Mouse (Mus musculus): Measurements from ENCODE around the gene Btbd3.

Btbd3 gene

DNA sequence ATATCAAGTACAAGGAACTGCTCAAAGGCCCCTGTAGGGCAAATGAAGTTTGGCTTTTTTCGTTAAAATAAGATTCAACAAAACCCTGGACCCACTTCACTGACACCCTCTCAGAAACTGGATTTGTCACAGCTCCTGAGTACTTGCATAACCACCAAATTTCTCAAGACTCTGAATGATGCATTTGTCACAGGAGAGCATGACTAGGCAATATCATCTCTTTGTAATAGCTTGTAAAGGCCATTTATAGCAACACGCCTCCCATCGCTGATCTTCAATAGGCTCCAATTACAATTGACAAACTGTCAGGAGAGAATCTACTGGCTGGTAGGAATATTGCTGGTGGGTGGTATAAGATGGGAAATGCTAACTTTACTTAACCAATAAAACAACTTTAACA lies 283.3 kb downstream of the Btbd3 start:
- no peak for DNase-seq (ENCODE audit: low spot score)

DNA sequence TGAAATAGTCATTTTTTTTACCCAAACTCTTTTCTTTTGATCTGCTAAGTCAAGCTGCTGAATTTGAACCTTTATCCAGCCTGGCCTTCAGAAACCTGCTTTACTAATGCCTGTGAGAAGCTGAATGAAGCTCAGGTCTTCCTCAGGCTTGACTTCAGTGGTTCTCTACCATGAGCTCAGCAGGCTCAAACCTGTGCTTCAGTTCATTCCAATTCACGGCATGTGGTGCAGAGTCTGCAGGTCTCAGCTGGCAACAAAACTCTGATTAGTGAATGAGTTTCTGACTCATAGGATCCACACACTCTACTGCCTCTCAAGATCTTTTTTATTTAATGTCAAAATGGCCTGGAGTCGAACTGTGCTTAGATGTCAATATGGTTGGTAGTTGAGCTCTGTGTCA lies 292.6 kb downstream of the Btbd3 start:
- DNase-seq (ENCODE audit: low spot score) = no peak

DNA sequence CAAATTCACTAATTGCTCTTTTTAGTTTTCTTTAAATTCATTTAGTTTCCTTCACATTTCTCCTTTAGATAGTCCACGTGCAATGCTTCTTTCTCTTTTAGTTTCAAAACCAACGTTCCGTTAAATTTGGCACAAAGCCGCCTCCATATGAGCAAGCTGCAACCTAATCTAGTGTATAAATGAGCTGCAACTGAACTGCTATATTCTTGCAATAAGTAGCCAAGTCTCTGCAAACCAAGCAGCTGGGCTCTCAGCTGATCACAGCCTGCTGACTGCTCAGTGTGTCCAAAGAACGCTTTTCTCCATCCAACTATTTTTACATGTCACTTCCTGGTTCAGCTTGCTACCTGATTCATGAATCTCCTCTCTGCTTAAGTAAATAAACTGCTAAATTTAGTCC lies 295.2 kb downstream of the Btbd3 start:
- DNase-seq (ENCODE audit: low spot score) = no peak

GRCm38 (mm10) chr2:138555106-138555862 lies 298.9 kb downstream of the Btbd3 start:
- no peak for DNase-seq (ENCODE audit: low spot score)

DNA sequence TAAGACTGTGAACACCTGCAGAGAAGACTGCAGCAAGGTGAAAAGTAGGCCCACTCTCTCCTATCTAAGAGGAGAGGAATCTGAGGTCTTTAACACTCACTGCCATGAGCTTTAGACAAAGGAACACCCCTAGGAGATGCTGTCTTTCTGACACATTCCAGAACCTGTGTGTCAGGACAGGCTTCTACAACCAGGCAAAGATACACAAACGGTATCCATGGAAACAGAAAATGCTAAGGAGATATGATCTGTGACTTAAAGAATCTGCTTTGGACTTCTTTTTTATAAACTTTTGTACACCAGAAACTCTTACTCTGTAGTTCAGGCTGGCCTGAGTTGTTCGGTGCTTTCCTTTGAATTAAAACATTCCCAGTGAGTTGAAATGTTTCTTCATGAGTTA lies 329.6 kb downstream of the Btbd3 start:
- no peak for DNase-seq (ENCODE audit: low spot score)

DNA sequence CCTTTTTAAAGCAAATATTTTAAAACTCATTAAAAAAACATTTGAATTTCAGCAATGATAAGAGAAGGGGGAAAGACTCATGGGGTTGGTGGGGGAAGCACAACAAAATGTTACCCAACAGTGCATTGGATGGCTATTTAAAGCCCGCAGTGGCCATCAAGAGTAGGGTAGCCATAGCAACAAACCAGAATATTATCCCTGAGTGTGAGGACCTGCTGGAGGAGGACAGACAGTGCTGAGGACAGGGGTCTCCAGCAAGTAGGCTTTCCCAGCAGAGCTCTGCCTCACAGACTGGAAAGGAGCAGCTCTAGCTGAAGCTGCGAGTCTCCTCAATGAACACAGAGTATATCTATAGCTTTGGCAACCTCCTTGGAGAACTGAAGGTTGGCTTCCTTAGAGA lies 331.0 kb downstream of the Btbd3 start:
- DNase-seq (ENCODE audit: low spot score) = no peak

DNA sequence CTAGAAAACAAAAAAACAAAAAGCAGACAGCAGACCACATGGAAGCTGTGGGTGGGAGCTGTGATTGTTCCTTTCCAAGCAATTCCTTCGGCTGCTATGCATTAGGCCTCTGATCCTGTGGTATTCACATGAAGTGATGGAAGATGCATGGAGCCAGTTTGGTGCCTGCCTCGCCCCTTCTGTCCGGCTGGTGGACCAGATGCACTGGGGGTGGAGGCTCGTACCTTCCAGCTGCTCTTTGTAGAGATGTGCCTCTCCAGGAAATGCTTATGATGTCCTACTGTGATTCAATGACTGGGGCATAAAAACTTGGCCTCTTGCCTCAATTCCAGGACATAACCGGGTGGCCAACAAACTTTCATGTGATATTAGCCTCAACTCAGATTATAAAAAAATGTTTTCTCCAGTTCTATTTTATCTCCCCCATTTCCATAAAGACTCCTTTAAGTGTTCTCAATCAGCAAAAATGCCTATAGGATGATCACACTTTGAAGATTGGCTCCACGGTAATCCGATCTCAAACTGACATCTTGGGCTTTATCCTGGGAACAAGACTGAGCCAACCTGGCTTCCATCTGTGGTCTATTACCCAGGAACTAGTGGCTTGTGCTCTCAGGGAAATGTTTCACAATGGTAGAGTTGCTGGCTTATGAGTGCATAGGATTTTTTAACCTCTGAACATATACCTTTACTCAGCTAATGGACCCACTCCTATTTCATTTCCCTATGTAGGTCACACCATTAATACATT lies 331.6 kb downstream of the Btbd3 start:
- DNase-seq (ENCODE audit: low spot score) = no peak

GRCm38 (mm10) chr2:138589105-138589504 lies 332.7 kb downstream of the Btbd3 start:
- DNase-seq (ENCODE audit: low spot score) = no peak

DNA sequence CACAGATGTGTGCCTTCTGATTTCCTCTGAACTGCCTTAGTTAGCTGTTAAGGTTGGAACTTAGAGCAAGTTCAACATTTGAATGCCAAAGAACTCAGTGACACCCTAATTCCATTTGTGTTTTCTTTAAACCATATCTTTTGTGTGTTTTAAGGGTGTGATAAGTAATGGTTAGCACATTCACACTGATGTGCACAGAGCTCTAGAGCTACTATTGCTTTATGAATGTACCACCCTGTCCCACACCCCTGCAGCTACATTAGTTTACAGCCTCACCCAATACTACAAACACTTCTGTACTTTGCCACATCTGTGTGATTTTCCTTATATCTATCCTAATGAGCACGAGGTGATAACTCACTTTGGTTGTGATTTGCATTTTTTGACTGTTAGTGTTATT lies 333.9 kb downstream of the Btbd3 start:
- DNase-seq (ENCODE audit: low spot score) = no peak

- DNase-seq (ENCODE audit: low spot score) = no peak
Measured at GRCm38 (mm10) chr2:138612361-138612760, 356.0 kb downstream of the Btbd3 start.

DNA sequence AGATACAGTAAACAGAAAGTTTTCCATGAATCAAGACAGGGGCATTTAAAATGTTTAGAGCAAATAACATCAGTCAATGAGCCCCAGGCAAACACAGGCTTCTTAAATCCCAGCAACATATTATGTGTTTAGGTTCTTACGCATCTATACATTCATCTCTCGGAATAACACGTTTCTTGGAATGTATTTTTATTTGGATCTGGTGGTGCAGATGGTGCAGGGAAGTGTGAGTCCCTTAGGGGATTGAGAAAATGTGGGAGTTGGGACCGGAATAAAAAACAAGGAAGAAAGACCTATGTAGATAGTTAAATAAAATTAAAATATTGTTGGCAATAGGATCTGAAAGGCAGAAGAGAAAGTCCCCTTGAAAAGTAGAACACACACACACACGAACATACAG lies 361.1 kb downstream of the Btbd3 start:
- DNase-seq (ENCODE audit: low spot score) = no peak

Measured in urinary bladder, postnatal 14 days (tissue).